Comparison of ENCODE assay signal across 8 mouse cellular contexts in genomic region chr8:106704901-106705321, GRCm38 (mm10). TPM values are rescaled to one million over a fixed set of nuclear protein-coding genes. Genes with fewer than 3 reads are reported as not detected.
DNase-seq lines count a peak whose midpoint lies in the region; ATAC-seq lines count a peak whose summit lies in the region.

No protein-coding gene starts in this region.

- H3K27me3 ChIP-seq in intestine, embryonic 16.5 days (replicated peaks; ENCODE audit: control insufficient read depth, insufficient read depth, low read length) = no peaks in the 10 kb centered on the region

- H3K9me3 ChIP-seq in intestine, embryonic 16.5 days (ENCODE audit: control insufficient read depth, low read length) = no peaks in the 10 kb centered on the region

- H3K27ac ChIP-seq in intestine, embryonic 16.5 days (ENCODE audit: low read length) = peak overlapping the region; percentile 91

- H3K4me2 ChIP-seq in intestine, embryonic 16.5 days (ENCODE audit: low read depth, low read length) = no peak overlapping the region

- ATAC-seq in intestine, embryonic 16.5 days = peak; percentile 95

- H3K9ac ChIP-seq in intestine, embryonic 16.5 days (ENCODE audit: low read depth, low read length) = no peak overlapping the region

- peak; percentile 54 for DNase-seq in ovary, adult 18-20 months (ENCODE audit: low spot score)
- DNase-seq in ovary, postnatal 10 days (ENCODE audit: low spot score) = no peak
- DNase-seq in gastrocnemius, postnatal 4 days (ENCODE audit: low spot score in 2 of 2) = peak; percentile 21 to 75
- DNase-seq in liver = peak; percentile 25
- DNase-seq in ovary, postnatal 14 days (ENCODE audit: low spot score) = peak; percentile 56
- no peak for DNase-seq in cerebellum, adult 8-10 months
- no peak for DNase-seq in thymus, postnatal 36 days

- no peak overlapping the region for H3K4me3 ChIP-seq in intestine, embryonic 16.5 days (ENCODE audit: low read length)

- H3K36me3 ChIP-seq in intestine, embryonic 16.5 days (ENCODE audit: control insufficient read depth, insufficient read depth, low read length) = peaks cover 4% of the 10 kb centered on the region; the same call in 1 of the 2 replicates

- 39% methylated on average over 9 of the region's 9 CpGs for WGBS in intestine, embryonic 16.5 days

- no peaks in the 10 kb centered on the region for H3K4me1 ChIP-seq in intestine, embryonic 16.5 days (ENCODE audit: control insufficient read depth, insufficient read depth, low read length)

RNA-seq across cellular contexts. Expression of gene Tango6, which starts 22.0 kb away (rescaled TPM):
- total RNA-seq in gastrocnemius, postnatal 4 days (2021) = 1 to 10 TPM; 9.1 to 9.3 TPM
- polyA plus RNA-seq in intestine, embryonic 16.5 days (2015; fragmentation: Nextera tagmentation; extraction: Ambion mirVana) = 7.2 and 7.4 TPM in 2 replicates

Comparison
In these comparisons a context has a peak if more than half of its experiments do, and no peak if none do; other contexts are left out.
1. DNase-seq: peak in ovary, adult 18-20 months (single experiment), gastrocnemius, postnatal 4 days (2 of 2), liver (single experiment) and ovary, postnatal 14 days (single experiment); none in ovary, postnatal 10 days (single experiment), cerebellum, adult 8-10 months (single experiment) and thymus, postnatal 36 days (0 of 2).